Mouse (Mus musculus): ENCODE results near the gene Gm7347. TPM values are rescaled to one million over a fixed set of nuclear protein-coding genes. Genes with fewer than 3 reads are reported as not detected.
A peak's percentile ranks its signal among the peaks of the same experiment; 100 is the strongest.
"Not testable (repeated sequence)": the region's sequence is repeated elsewhere in the genome, so short reads cannot be mapped to it uniquely, and the experiment has no call there.

The Gm7347 gene
- not detected for total RNA-seq (2021)
- long read RNA-seq = 0 reads

GRCm38 (mm10) chr5:26058481-26058880, at the start of gene Gm7347:
Gene Gm7347 (minus strand): TSS chr5:26058581.
- not testable (repeated sequence) for DNase-seq (ENCODE audit: low spot score in 2 of 2)

GRCm38 (mm10) chr5:26105262-26105661, 46.9 kb upstream of the Gm7347 start, which contains the start of gene 5031410I06Rik:
Gene 5031410I06Rik (minus strand): TSS chr5:26105362.
- not testable (repeated sequence) for DNase-seq (ENCODE audit: low spot score in 2 of 2)

DNA sequence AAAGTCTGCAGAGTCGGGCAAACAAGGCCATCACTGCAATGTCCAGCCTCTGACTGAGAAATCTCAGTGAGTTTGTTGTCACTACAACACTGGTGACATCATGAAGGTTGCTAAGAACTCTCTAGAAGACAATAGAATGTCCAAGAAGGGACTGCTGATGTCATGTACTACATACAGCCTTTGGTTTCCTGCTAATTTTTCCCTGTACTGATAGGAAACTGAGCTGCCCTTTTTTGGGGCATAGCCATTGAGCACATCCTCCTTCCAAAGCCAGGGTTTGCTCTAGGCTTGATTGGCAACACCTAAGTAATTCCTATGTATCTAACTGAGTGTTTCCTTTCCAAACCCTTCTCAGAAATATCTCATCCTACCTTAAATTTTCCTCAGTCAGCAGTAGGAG, 30.8 kb upstream of the Gm7347 start, which contains the start of gene Gm10471:
Gm10471 (minus strand) TSS at position 101 of the 400 bp plus-strand sequence.
- not testable (repeated sequence) for DNase-seq (ENCODE audit: low spot score in 2 of 2)

DNA sequence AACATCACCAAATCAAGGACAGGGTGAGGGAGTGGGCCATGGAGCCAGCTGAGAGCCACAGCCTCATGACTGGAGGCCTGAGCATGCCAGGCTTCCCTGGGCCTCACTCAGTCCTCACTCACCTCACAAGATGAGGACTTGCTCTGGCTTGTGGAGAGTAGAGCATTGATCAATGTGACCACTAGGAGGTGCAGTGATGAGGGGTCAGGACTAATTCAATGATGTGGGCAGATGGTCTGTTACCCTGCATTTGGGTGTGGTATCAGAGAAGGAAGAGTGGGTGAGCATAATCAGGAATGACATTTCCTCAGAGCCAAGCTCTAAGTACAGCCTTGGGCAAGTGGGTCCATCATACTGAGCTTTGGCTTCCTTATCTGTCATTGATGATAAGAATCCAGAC, 20.6 kb upstream of the Gm7347 start:
- DNase-seq (ENCODE audit: low spot score in 2 of 2) = not testable (repeated sequence)

DNA sequence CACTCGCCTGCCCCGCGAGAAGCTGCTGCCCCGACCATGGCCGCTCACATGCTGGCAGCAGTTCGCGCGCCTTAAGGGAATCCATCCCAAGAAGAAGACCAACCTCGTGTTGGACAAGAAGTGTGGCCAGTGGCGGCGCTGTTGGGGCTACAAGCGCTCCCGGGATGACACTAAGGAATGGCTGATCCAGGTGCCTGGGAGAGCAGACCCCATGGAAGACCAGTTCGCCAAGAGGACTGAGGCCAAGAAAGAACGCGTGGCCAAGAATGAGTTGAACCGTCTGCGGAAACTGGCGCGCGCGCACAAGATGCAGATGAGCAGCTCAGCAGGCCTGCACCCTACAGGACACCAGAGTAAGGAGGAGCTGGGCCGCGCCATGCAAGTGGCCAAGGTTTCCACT, 12.3 kb upstream of the Gm7347 start:
- no peak for DNase-seq (ENCODE audit: low spot score in 2 of 2)

GRCm38 (mm10) chr5:26039458-26039857, 18.9 kb downstream of the Gm7347 start, which contains the start of gene Speer4a:
Gene Speer4a (minus strand): TSS chr5:26039558.
- DNase-seq (ENCODE audit: low spot score in 2 of 2) = not testable (repeated sequence)

GRCm38 (mm10) chr5:26022816-26023215, 35.6 kb downstream of the Gm7347 start, which contains the start of gene Gm5862:
Gene Gm5862 (minus strand): TSS chr5:26022916.
- not testable (repeated sequence) for DNase-seq (ENCODE audit: low spot score in 2 of 2)

DNA sequence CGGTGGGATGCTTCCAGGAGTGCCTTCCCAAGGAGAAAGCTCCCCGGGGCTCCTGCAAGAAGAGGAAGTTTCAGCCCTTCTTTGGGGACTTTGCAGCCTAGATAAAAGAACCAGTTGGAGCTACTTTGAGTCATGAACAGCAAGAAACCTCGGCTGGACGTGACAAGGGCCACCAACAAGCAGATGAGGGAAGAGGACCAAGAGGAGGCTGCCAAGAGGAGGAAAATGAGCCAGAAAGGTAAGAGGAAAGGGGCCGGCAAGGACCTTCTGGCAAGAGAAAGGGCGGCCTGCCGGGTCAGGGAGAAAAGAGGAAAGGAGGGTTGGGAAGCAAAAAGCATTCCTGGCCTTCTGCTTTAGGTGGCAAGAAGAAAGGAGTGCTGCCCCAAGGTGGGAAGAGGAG, 50.7 kb downstream of the Gm7347 start:
- peak in 1 of 2 experiments; percentile 10 for DNase-seq (ENCODE audit: low spot score in 2 of 2)

GRCm38 (mm10) chr5:26006937-26007695, 51.3 kb downstream of the Gm7347 start:
- peak; percentile 30 to 60 for DNase-seq (ENCODE audit: low spot score in 2 of 2)

DNA sequence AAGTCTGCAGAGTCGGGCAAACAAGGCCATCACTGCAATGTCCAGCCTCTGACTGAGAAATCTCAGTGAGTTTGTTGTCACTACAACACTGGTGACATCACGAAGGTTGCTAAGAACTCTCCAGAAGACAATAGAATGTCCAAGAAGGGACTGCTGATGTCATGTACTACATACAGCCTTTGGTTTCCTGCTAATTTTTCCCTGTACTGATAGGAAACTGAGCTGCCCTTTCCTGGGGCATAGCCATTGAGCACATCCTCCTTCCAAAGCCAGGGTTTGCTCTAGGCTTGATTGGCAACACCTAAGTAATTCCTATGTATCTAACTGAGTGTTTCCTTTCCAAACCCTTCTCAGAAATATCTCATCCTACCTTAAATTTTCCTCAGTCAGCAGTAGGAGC, 53.7 kb downstream of the Gm7347 start, which contains the start of gene Gm1979:
Gm1979 (minus strand) TSS at position 101 of the 400 bp plus-strand sequence.
- not testable (repeated sequence) for DNase-seq (ENCODE audit: low spot score in 2 of 2)

Other genes with a start within 250 kb of the Gm7347 start
- not detected for gene Gm21663, start 116.2 kb downstream of the Gm7347 start, total RNA-seq (2021)
- not detected for gene Gm21671, start 104.2 kb downstream of the Gm7347 start, total RNA-seq (2021)
- gene Gm21680, start 85.9 kb downstream of the Gm7347 start, total RNA-seq (2021) = not detected
- not detected for gene Gm21698, start 69.9 kb downstream of the Gm7347 start, total RNA-seq (2021)
- gene Gm1979, start 53.8 kb downstream of the Gm7347 start, total RNA-seq (2021) = not detected
- not detected for gene Gm5862, start 35.7 kb downstream of the Gm7347 start, total RNA-seq (2021)
- not detected for gene Speer4a, start 19.0 kb downstream of the Gm7347 start, total RNA-seq (2021)
- not detected for gene Gm10471, start 30.7 kb upstream of the Gm7347 start, total RNA-seq (2021)
- not detected for gene 5031410I06Rik, start 46.8 kb upstream of the Gm7347 start, total RNA-seq (2021)
- gene Gm10220, start 62.8 kb upstream of the Gm7347 start, total RNA-seq (2021) = not detected
- under 1 TPM; 0.27 to 0.34 TPM for gene Gm7361, start 199.1 kb upstream of the Gm7347 start, total RNA-seq (2021)